Mouse (Mus musculus) ES-Bruce4 (cell line): Measurements from ENCODE around the gene Zbtb7a.

ENCODE experiments used
- CTCF ChIP-seq: IDR thresholded peaks from one replicate; pipeline ENCODE4 v1.8.1; 2011; ENCODE audit warnings: low read depth, low read length
- POLR2A ChIP-seq: IDR thresholded peaks from one replicate; pipeline ENCODE4 v1.8.1; 2011; ENCODE audit warnings: low read length; ENCODE audit not compliant: insufficient read depth

DNA sequence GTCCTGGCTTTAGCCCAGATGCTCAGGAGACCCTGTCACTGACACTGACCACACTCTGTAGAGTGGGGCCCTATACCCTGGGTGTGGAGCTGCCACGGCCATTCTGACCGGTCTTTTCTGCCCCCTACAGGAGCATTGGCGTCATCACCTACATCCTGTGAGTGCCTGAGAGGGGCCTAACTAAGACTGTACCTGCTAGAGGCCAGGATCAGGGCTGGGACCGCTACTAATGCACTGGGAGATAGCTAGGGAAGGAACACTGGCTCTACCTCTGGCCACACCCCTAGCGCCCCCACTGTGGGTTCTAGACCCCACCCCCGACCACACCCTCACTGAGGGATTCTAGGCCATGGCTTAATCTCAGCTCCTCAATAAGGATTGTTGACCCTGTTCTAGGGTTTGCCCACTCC is 55.9 kb downstream of the Zbtb7a start:
- TF ChIP-seq CTCF = peak; percentile 57
- no peak for TF ChIP-seq POLR2A
